Mouse (Mus musculus): ENCODE results near the gene Lmnb2. TPM values are rescaled to one million over a fixed set of nuclear protein-coding genes. Genes with fewer than 3 reads are reported as not detected.

The Lmnb2 gene
- polyA plus RNA-seq (2012; rRNA removed) = 10.5 and 14.1 TPM in 2 replicates

GRCm38 (mm10) chr10:80917779-80918434 lies at the start of gene Lmnb2:
Lmnb2 (minus strand) TSS chr10:80918245.
- DNase-seq (ENCODE audit: low spot score) = no peak

GRCm38 (mm10) chr10:80967101-80967656 lies 49.1 kb upstream of the Lmnb2 start:
- no peak for DNase-seq (ENCODE audit: low spot score)

- no peak for DNase-seq (ENCODE audit: low spot score)
These were observed 48.3 kb upstream of the Lmnb2 start for GRCm38 (mm10) chr10:80966296-80966695.

GRCm38 (mm10) chr10:80963031-80963975 lies 45.3 kb upstream of the Lmnb2 start:
- DNase-seq (ENCODE audit: low spot score) = no peak

GRCm38 (mm10) chr10:80962585-80962984 lies 44.5 kb upstream of the Lmnb2 start:
- no peak for DNase-seq (ENCODE audit: low spot score)

- no peak for DNase-seq (ENCODE audit: low spot score)
These were observed 44.0 kb upstream of the Lmnb2 start for GRCm38 (mm10) chr10:80962051-80962472.

GRCm38 (mm10) chr10:80960551-80961508 lies 42.8 kb upstream of the Lmnb2 start:
- no peak for DNase-seq (ENCODE audit: low spot score)

GRCm38 (mm10) chr10:80958979-80959637 lies 41.1 kb upstream of the Lmnb2 start:
- no peak for DNase-seq (ENCODE audit: low spot score)

- DNase-seq (ENCODE audit: low spot score) = no peak
These were observed 39.7 kb upstream of the Lmnb2 start for GRCm38 (mm10) chr10:80957791-80958190.

GRCm38 (mm10) chr10:80956901-80957300 lies 38.9 kb upstream of the Lmnb2 start:
- no peak for DNase-seq (ENCODE audit: low spot score)

GRCm38 (mm10) chr10:80956385-80956784 lies 38.3 kb upstream of the Lmnb2 start:
- DNase-seq (ENCODE audit: low spot score) = no peak

- no peak for DNase-seq (ENCODE audit: low spot score)
These were observed 37.5 kb upstream of the Lmnb2 start for GRCm38 (mm10) chr10:80955536-80955935.

GRCm38 (mm10) chr10:80954843-80955242 lies 36.8 kb upstream of the Lmnb2 start:
- DNase-seq (ENCODE audit: low spot score) = no peak

- no peak for DNase-seq (ENCODE audit: low spot score)
These were observed 36.4 kb upstream of the Lmnb2 start for GRCm38 (mm10) chr10:80954415-80954814.

- DNase-seq (ENCODE audit: low spot score) = no peak
These were observed 34.4 kb upstream of the Lmnb2 start for GRCm38 (mm10) chr10:80952449-80952848.

GRCm38 (mm10) chr10:80951761-80952390 lies 33.8 kb upstream of the Lmnb2 start:
- DNase-seq (ENCODE audit: low spot score) = no peak

- DNase-seq (ENCODE audit: low spot score) = no peak
These were observed 32.3 kb upstream of the Lmnb2 start for GRCm38 (mm10) chr10:80950314-80950713.

- no peak for DNase-seq (ENCODE audit: low spot score)
These were observed 31.0 kb upstream of the Lmnb2 start for GRCm38 (mm10) chr10:80949081-80949480.

- DNase-seq (ENCODE audit: low spot score) = no peak
These were observed 30.5 kb upstream of the Lmnb2 start for GRCm38 (mm10) chr10:80948570-80948969.

GRCm38 (mm10) chr10:80947802-80948201 lies 29.8 kb upstream of the Lmnb2 start:
- no peak for DNase-seq (ENCODE audit: low spot score)
